Mouse (Mus musculus) liver, adult 2 months (tissue): ENCODE results near the gene Nfix. TPM values are rescaled to one million over a fixed set of nuclear protein-coding genes. Genes with fewer than 3 reads are reported as not detected.

ENCODE experiments used
- DNase-seq: peaks from one replicate; pipeline ENCODE4 v3.0.0-alpha.2; 2011; ENCODE audit warnings: low read depth, low spot score; ENCODE audit errors: extremely low read depth
- H3K27ac ChIP-seq: fragments of 200-500 bp; replicated peaks from 2 replicates; pipeline ENCODE4 v1.5.1; 2012; ENCODE audit warnings: low read depth, mild to moderate bottlenecking, control low read depth, inconsistent platforms, low read length; ENCODE audit not compliant: insufficient read depth
- H3K27me3 ChIP-seq: fragments of 200-500 bp; 2 replicates; pipeline ENCODE4 v1.6.1; 2012; ENCODE audit warnings: mild to moderate bottlenecking, moderate library complexity, low read length, inconsistent platforms; ENCODE audit not compliant: control insufficient read depth, insufficient read depth
- H3K36me3 ChIP-seq: fragments of 200-500 bp; 2 replicates; pipeline ENCODE4 v1.6.1; 2012; ENCODE audit warnings: low read length, inconsistent platforms; ENCODE audit not compliant: control insufficient read depth, insufficient read depth
- H3K4me1 ChIP-seq: fragments of 200-500 bp; 2 replicates; pipeline ENCODE4 v1.6.1; 2011; ENCODE audit warnings: low read length; ENCODE audit not compliant: control insufficient read depth, insufficient read depth
- H3K4me3 ChIP-seq: fragments of 200-500 bp; 2 replicates; pipeline ENCODE4 v1.5.1; 2011; ENCODE audit warnings: low read depth, mild to moderate bottlenecking, control low read depth, low read length, moderate library complexity; ENCODE audit not compliant: insufficient read depth
- H3K79me2 ChIP-seq: fragments of 200-500 bp; 2 replicates; pipeline ENCODE4 v1.6.1; 2012; ENCODE audit warnings: inconsistent platforms, mild to moderate bottlenecking, low read length, moderate library complexity; ENCODE audit not compliant: control insufficient read depth, insufficient read depth
- H3K9ac ChIP-seq: fragments of 200-500 bp; 2 replicates; pipeline ENCODE4 v1.6.1; 2012; ENCODE audit warnings: low read depth, mild to moderate bottlenecking, control low read depth, inconsistent platforms, low read length
- CTCF ChIP-seq: fragments of 200-500 bp; IDR thresholded peaks from 2 replicates; pipeline ENCODE4 v1.5.1; 2011; ENCODE audit warnings: low read depth, low read length, control low read depth
- POLR2A ChIP-seq: fragments of 200-500 bp; IDR thresholded peaks from 2 replicates; pipeline ENCODE4 v1.6.1; 2011; ENCODE audit warnings: low read length, control low read depth; ENCODE audit not compliant: insufficient read depth; ENCODE audit errors: extremely low read depth
- WGBS: fragments of 180-500 bp; shearing (Covaris S2); methylation state at CpG from one replicate; pipeline ENCODE4 v1.1.7; 2018; 5-methylcytosine and 5-hydroxymethylcytosine counted together
- polyA plus RNA-seq: library from polyadenylated mRNA; depleted of rRNA; stranded (reverse); fragments of >200 nt; gene quantifications from 2 replicates; pipeline ENCODE4 v1.2.3, GENCODE M21; 2012
- total RNA-seq: library from RNA; depleted of rRNA; stranded (reverse); fragments of >200 nt; gene quantifications from 2 replicates; pipeline ENCODE4 v1.2.3, GENCODE M21; 2014

Gene Nfix
- total and polyA plus RNA-seq, 2 experiments: 20.7 to 32.9 TPM

GRCm38 (mm10) chr8:84809941-84810280, 9.8 kb upstream of the Nfix start:
- H3K27me3 ChIP-seq: no peaks in the 10 kb centered on the region
- 80% methylated on average over 5 of the region's 5 CpGs for WGBS

GRCm38 (mm10) chr8:84809109-84809940, 9.2 kb upstream of the Nfix start:
- no peak for TF ChIP-seq CTCF
- no peak for TF ChIP-seq POLR2A
- 80% methylated on average over 12 of the region's 12 CpGs for WGBS
- Histone ChIP-seq H3K36me3 (no peaks in the 10 kb centered on the region), H3K27ac (no peak overlapping the region), H3K79me2 (no peaks in the 10 kb centered on the region), H3K4me1 (peaks cover 2% of the 10 kb centered on the region; the same call in 1 of the 2 replicates), H3K9ac (no peak overlapping the region), H3K4me3 (no peak overlapping the region), H3K27me3 (no peaks in the 10 kb centered on the region)
- DNase-seq: no peak

More at GRCm38 (mm10) chr8:84809941-84810280, 9.8 kb upstream of the Nfix start:
- Histone ChIP-seq H3K9ac (no peak overlapping the region), H3K79me2 (no peaks in the 10 kb centered on the region), H3K4me3 (no peak overlapping the region), H3K36me3 (no peaks in the 10 kb centered on the region), H3K4me1 (peaks cover 2% of the 10 kb centered on the region; the same call in 1 of the 2 replicates), H3K27ac (no peak overlapping the region)
- TF ChIP-seq CTCF (no peak), POLR2A (no peak)
- no peak for DNase-seq

- 94% methylated on average over 5 of the region's 5 CpGs for WGBS
- Histone ChIP-seq H3K4me1 (peaks cover 1% of the 10 kb centered on the region; the same call in 1 of the 2 replicates), H3K4me3 (no peak overlapping the region), H3K27ac (no peak overlapping the region), H3K36me3 (no peaks in the 10 kb centered on the region), H3K79me2 (no peaks in the 10 kb centered on the region), H3K27me3 (no peaks in the 10 kb centered on the region), H3K9ac (no peak overlapping the region)
- TF ChIP-seq CTCF (no peak), POLR2A (no peak)
- no peak for DNase-seq
These were observed 5.9 kb upstream of the Nfix start for GRCm38 (mm10) chr8:84806031-84806430.

- DNase-seq: peak; percentile 68
- Histone ChIP-seq H3K4me3 (peak overlapping the region; percentile 83), H3K27ac (peak overlapping the region; percentile 82), H3K27me3 (no peaks in the 10 kb centered on the region), H3K36me3 (peaks cover 2% of the 10 kb centered on the region; the same call in 1 of the 2 replicates), H3K9ac (peak overlapping the region; percentile 100), H3K4me1 (peaks cover 34% of the 10 kb centered on the region), H3K79me2 (peaks cover 47% of the 10 kb centered on the region)
- 2% methylated on average over 103 of the region's 108 CpGs for WGBS
- TF ChIP-seq CTCF: 0 out of 2 replicates have a peak, but pooled peaks have one; percentile 10
- no peak for TF ChIP-seq POLR2A
These were observed 810 bp downstream of the Nfix start for GRCm38 (mm10) chr8:84799136-84799931.

- Histone ChIP-seq H3K4me1 (peaks cover 38% of the 10 kb centered on the region), H3K27me3 (no peaks in the 10 kb centered on the region), H3K79me2 (peaks cover 52% of the 10 kb centered on the region), H3K27ac (peak overlapping the region; percentile 82), H3K4me3 (peak overlapping the region; percentile 83), H3K36me3 (peaks cover 2% of the 10 kb centered on the region; the same call in 1 of the 2 replicates), H3K9ac (peak overlapping the region; percentile 100)
- no peak for DNase-seq
- TF ChIP-seq CTCF: no peak
- no peak for TF ChIP-seq POLR2A
- 69% methylated on average over 10 of the region's 10 CpGs for WGBS
These were observed 1.6 kb downstream of the Nfix start for GRCm38 (mm10) chr8:84798446-84799135.
